In the genomic region with DNA sequence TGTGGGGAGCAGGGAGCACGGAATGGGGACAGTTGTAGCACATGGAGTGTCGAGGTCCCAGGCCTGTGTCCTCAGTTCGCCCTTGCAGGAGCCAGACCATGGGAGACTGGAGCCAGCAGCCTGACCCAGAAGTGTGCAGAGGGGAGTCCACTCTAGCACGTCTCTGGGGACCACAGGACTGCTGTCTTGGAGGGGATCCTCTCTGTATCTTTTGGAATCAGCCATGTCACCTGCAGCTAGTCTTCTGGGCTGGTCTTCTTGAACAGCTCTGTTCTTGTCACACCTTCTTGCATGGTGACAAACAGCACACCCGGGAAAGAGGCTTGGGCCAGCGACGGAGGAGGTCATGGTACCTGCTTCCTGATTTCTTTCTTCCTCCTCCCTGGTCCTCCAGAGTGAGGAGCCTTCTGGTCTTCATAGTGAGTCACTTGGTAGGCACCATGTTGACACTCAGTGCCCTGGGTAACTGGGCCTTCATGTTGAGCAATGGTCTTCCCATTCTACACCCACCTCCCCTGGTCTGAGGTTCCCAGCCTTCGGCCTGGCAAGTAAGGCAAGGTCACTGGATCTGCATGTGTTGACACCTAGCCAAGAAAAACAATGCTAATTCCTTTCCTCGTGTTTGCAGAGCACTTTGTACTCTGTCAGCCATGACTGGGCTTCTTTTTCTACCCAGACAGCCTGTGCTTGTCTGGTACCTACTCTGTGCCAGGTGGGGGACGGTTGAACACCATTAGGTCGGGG, we compare ENCODE assay signal across 14 mouse cellular contexts. TPM values are rescaled to one million over a fixed set of nuclear protein-coding genes. Genes with fewer than 3 reads are reported as not detected.
A peak's percentile ranks its signal among the peaks of the same experiment; 100 is the strongest.
DNase-seq lines count a peak whose midpoint lies in the region; ATAC-seq and TF ChIP-seq lines count a peak whose summit lies in the region.
"Had no signal": no experiment of that assay in that cellular context is flagged by ENCODE, and none has a peak within 500 bp of the region (broad histone marks: within the 10 kb centered on the region; RNA-seq: fewer than 3 reads in every experiment).

No protein-coding gene starts in this region.

- DNase-seq in kidney, adult 18-20 months: peak; percentile 73
- peak; percentile 96 for DNase-seq in Patski (ENCODE audit: low read depth, low spot score)
- DNase-seq in kidney, postnatal 25 days: peak; percentile 61 to 82
- DNase-seq in monocyte, adult 2 months (ENCODE audit: low read depth in 1 of 2, low spot score in 2 of 2): peak; percentile 44 to 66
- no peak for DNase-seq in right cerebral cortex, adult 18-20 months
- DNase-seq in cerebellum, postnatal 10 days: no peak
- no peak for DNase-seq in left cerebral cortex, adult 18-20 months (ENCODE audit: low spot score in 2 of 2)
- DNase-seq: cerebellum, adult 9-11 months; forebrain, postnatal 0 days; retina, postnatal 1 day had no signal

- no peaks in the 10 kb centered on the region for H3K36me3 ChIP-seq in kidney, embryonic 15.5 days

- WGBS in kidney, embryonic 15.5 days: 70% methylated on average over 11 of the region's 11 CpGs

- POLR2A ChIA-PET in Patski (lab: Charles Lee): interaction anchor here (0.6 to 1.1 kb wide), 2 partner anchors 18 to 22 kb away, joined by 3 read pairs; partner anchors contain the start of gene Ttc7

- no peak overlapping the region for H3K4me3 ChIP-seq in kidney, embryonic 15.5 days (replicated peaks)
- H3K4me3 ChIP-seq: left cerebral cortex, adult 2 months had no signal

- CTCF ChIA-PET in Patski (lab: Charles Lee): interaction anchor here (2.0 kb wide), 1 partner anchor 11 kb away, joined by 5 read pairs; no protein-coding TSS in a partner anchor

- ATAC-seq in kidney, embryonic 15.5 days (replicated peaks; ENCODE audit: low FRiP score): no peak
- peak; percentile 94 for ATAC-seq in Patski
- ATAC-seq: forebrain, postnatal 0 days; hindbrain, postnatal 0 days had no signal

- H3K27ac ChIP-seq in kidney, embryonic 15.5 days: no peak overlapping the region
- H3K27ac ChIP-seq: hindbrain, postnatal 0 days; left cerebral cortex, adult 2 months had no signal

- H3K9me3 ChIP-seq in kidney, embryonic 15.5 days (replicated peaks): no peaks in the 10 kb centered on the region

- H3K4me2 ChIP-seq in kidney, embryonic 15.5 days: no peak overlapping the region
- H3K4me2 ChIP-seq: heart, embryonic 11.5 days had no signal

- H3K27me3 ChIP-seq in kidney, embryonic 15.5 days: no peaks in the 10 kb centered on the region
- no peaks in the 10 kb centered on the region for H3K27me3 ChIP-seq in Patski

- H3K9ac ChIP-seq in kidney, embryonic 15.5 days: no peak overlapping the region
- H3K9ac ChIP-seq: forebrain, postnatal 0 days had no signal

- H3K4me1 ChIP-seq in kidney, embryonic 15.5 days: peaks cover 30% of the 10 kb centered on the region

- in situ Hi-C loops in Patski (cut with MboI; ENCODE audit: low pct_unique_long_range_greater_than_20kb): no loop called here

- TF ChIP-seq CTCF in Patski (IDR thresholded peaks at IDR 0.05): no peak

RNA-seq across cellular contexts. Expression of gene Ttc7, which starts 21.6 kb away (rescaled TPM):
- polyA plus RNA-seq in kidney, embryonic 15.5 days (2015; fragmentation: Nextera tagmentation; extraction: Ambion mirVana): 7.7 and 8.1 TPM in 2 replicates
- 23.2 TPM for polyA plus RNA-seq in Patski (2021)
- total RNA-seq in left cerebral cortex, adult 18-20 months (2021): 10 to 100 TPM; 10.0 to 11.9 TPM

RNA-seq across cellular contexts. Expression of gene Mcfd2, which starts 38.6 kb away (rescaled TPM):
- 110 and 112 TPM in 2 replicates for polyA plus RNA-seq in kidney, embryonic 15.5 days (2015; fragmentation: Nextera tagmentation; extraction: Ambion mirVana)
- polyA plus RNA-seq in Patski (2021): 132 TPM
- 10 to 100 TPM; 67.2 to 72.0 TPM for total RNA-seq in left cerebral cortex, adult 18-20 months (2021)

Comparison
In these comparisons a context has a peak if more than half of its experiments do, and no peak if none do; other contexts are left out.
1. DNase-seq: peak in kidney, adult 18-20 months (single experiment), Patski (single experiment), kidney, postnatal 25 days (2 of 2) and monocyte, adult 2 months (2 of 2); none in right cerebral cortex, adult 18-20 months (single experiment), cerebellum, postnatal 10 days (0 of 2) and left cerebral cortex, adult 18-20 months (0 of 2).